Mouse (Mus musculus): ENCODE measurements around the gene Cth. TPM values are rescaled to one million over a fixed set of nuclear protein-coding genes. Genes with fewer than 3 reads are reported as not detected.

The Cth gene
- polyA plus RNA-seq (2015; fragmentation: Nextera tagmentation; extraction: Ambion mirVana): 3.1 and 4.1 TPM in 2 replicates

DNA sequence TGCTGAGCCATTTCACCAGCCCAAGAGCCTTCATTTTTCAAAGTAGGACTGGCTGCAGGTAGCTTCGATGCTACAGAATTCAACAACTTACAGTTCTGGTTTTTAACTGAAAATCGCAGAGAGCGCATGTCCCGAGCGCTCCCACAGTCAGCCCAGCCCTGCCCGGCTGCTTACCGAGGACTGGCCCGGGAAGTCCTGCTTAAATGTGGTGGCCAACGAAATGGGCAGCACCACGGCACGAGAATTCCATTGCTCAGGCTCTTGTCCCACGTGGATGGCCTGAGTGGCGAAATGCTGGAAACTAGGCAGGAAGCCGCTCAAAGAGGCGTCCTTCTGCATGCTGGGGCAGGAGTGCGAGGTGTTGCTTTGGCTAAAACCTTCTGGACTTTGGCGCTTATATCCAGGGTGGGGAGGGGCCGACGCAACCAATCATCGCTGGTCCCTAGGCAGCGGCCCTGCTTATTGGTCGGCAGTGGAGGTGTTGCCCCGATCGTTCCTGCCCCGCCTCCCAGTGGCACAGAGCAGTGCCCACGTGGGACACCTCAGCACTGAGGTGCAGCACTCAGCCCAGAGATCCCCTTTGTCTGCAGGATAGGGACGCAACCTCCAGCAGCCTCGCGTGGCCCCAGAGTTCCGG, at the start of gene Cth:
Cth (minus strand) TSS at position 386 of the 637 bp plus-strand sequence.

DNA sequence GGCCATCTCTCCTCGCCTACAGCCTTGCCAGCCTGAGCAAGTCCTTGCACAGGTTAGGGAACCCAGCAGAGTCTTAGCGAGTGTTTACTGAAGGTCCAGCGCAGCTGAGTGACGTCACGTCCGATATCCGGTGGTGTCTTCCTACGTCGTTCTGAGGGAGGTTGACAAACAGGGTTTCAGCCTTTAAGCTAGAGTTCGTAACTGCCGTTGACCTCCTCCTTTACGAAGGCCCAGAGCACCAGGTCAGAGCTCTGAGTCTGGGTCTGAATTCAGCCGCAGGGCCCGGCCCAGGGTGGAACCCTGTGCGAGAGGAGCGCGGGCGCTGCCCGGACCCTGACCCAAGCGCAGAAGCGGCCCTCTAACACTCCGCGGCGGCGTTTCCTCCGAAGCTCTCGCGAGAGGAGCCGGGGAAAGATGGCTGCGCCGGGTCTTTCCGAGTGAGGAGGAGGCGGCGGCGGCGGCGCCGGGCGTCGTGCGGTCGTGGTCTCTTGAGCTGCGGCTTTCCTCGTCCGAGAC, 22.0 kb upstream of the Cth start, which contains the start of gene Ankrd13c:
Ankrd13c (plus strand) TSS at position 397 of the 516 bp plus-strand sequence.

Other genes with a start within 250 kb of the Cth start
- 32.6 and 34.5 TPM in 2 replicates for gene Ankrd13c, start 22.2 kb upstream of the Cth start, polyA plus RNA-seq (2015; fragmentation: Nextera tagmentation; extraction: Ambion mirVana)
- 211 and 220 TPM in 2 replicates for gene Srsf11, start 111.6 kb upstream of the Cth start, polyA plus RNA-seq (2015; fragmentation: Nextera tagmentation; extraction: Ambion mirVana)
- 35.8 and 37.8 TPM in 2 replicates for gene Lrrc40, start 111.6 kb upstream of the Cth start, polyA plus RNA-seq (2015; fragmentation: Nextera tagmentation; extraction: Ambion mirVana)